Mouse (Mus musculus): ENCODE results near the gene Ap1m2. TPM values are rescaled to one million over a fixed set of nuclear protein-coding genes. Genes with fewer than 3 reads are reported as not detected.
A peak's percentile ranks its signal among the peaks of the same experiment; 100 is the strongest.

The Ap1m2 gene
- not detected for total RNA-seq (2021)
- long read RNA-seq, experiment 1 = 0 reads
- long read RNA-seq, experiment 2 = 0 reads

DNA sequence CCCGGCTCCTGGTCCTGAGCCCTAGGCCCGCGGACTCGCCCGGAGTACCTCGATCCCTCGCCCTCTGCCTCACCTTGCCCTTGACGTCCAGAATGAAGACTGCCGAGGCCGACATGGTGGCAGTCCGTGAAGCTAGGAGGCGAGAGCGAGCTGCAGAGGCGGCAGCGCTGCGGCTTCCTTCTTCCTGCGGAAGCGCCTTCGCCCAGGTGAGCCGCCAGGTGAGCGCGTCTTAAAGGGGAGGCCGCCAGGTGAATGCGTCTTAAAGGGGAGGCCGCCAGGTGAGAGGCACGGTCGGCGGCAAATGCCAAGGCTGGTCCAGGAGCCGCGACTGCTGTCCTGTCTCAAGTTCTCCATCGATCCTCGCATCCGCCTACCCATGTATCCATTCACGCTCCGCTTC, at the start of gene Ap1m2:
TSS of gene Ap1m2 (minus strand) at position 204 of the 400 bp plus-strand sequence.
- intact Hi-C loops (cut with DNase I) = no loop called here
- no peak for DNase-seq

DNA sequence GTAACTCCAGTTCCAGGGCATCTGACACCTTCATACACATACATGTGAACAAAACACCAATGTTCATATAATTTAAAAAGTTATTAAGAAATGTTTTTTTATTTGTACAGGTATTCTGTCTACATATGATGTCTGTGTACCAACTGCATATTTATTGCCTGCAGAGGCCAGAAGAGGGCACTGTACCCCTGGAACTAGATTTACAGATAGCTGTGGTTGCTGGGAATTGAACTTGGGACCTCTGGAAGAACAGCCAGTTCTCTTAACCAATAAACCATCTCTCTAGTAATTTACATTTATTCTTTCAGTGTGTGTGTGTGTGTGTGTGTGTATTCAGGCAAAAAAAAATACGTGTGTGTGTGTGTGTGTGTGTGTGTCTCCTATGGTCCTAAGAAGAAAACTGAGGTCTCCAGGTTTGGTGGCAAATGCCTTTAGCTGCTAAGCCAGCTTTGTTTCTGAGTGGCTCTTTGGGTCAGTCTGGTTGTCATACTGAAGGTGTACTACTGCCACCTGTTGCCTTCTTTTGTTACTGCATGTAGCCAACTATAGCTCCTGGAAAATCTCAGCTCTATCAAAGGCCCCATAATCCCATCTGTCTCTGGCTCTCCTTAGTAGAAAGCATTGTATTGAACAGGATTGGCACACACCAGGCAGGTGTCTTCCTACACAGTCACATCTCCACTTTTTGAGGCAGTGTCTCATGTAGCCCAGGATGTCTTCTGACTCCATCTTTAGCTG, 45.0 kb upstream of the Ap1m2 start:
- DNase-seq = peak in 1 of 2 experiments; percentile 51
- intact Hi-C loops (cut with DNase I) = no loop called here

DNA sequence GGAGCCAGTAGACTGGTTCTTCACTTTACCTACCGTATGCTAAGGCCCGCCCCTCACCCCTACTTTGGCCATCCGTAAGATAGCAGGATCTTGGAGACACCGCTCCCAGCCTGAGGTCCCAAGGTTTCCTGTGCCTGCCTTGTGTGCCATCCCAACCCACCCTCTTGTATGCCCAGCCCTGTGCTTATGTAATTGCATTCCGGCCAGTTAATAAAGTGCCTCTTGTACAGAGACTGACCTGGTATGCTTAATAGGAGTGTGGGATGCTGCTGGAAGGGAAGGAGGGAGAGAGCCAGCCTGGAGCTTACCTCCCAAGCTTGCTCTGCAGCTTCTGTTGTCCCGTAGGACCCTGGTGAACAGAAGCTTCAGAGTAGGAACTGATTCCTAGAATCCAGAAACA, 42.7 kb upstream of the Ap1m2 start:
- no peak for DNase-seq
- intact Hi-C loops (cut with DNase I) = loop anchor here (2.0 kb wide), 1 partner anchor 40 kb away; no protein-coding TSS in a partner anchor

DNA sequence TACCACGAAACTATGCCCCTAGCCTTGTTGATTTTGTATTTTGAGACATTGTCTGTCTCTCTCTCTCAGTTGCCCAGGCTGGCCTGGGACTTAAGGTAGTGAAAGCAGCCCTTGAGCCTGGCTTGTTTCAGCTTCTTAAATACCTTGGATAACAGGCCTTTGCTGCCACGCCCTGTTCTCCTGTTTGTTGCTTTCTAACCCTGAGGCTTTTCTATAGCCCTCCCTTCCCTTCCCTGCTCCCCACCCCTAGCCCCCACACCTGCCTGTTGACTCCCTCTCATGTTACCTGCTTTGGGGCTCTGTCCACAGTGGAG, 41.2 kb upstream of the Ap1m2 start:
- no peak for DNase-seq
- intact Hi-C loops (cut with DNase I) = no loop called here

DNA sequence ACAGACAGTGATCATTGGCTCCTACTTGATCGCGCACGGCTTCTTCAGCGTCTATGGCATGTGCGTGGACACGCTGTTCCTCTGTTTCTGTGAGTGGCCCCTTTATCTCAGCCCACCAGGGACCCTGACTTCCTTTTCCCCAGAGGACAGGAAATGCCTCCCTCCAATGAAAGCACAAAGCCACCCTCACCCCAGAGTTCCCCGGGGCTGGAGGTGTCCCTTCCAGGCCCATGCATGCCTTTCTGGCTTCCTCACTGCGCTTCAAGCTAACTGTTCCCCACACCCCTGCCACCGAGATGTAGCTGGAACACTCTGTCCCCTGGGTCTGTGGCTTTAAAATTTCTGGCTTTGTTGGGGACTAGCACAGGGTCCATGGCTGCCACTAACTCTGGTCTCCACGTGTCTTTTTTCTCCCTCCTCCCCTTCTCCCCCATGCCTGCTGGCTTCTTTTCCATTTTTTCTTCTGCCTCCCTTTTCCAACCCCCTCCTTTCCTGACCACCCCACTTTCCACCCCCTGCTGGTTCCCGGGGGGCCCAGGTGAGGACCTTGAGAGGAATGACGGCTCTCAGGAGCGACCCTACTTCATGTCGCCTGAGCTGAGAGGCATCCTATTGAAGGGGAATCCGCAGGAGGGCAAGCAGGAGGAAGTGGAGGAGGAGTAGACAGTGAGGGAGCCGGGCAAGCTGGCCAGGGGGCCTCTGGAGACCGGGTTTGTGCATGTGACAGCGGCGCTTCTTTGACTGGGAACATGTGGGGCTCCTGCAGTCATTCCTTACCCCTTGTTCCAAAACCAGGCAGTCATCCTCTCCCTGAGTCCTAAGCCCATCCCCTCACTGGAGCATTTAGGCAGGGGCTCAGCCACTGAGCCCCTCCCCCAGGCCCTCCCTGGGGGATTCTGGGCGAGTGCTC, 40.6 kb upstream of the Ap1m2 start:
- DNase-seq = no peak

DNA sequence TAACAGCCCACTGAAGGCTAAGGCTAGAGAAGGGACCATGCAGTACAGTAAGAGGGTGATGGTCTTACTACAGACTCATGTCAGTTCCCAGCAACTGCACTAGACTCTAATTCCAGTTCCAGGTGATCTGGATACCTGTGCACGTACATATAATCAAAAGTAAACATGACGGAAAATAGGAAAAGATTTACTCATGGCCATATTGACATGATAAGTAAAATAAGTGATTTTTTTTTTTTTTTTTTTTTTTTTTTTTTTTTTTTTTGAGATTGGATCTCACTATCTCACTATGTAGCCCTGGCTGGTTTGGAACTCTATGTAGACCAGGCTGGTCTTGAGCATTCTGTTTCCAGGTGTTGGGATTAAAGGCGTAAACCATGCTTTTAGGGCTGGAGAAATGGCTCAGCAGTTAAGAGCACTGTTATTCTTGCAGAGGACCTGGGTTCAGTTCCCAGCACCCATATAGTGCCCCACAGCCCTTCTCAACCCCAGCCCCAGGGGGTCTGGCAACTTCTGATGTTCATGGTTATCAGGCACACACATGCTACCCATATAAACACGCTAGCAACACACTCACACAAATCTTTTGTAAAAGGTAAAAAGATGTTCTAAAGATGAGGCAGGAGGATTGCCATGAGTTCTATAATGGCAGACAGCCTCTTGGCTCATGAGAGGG, 39.7 kb upstream of the Ap1m2 start:
- DNase-seq = no peak
- intact Hi-C loops (cut with DNase I) = no loop called here

More for the DNA sequence above, 40.6 kb upstream of the Ap1m2 start:
- intact Hi-C loops (cut with DNase I) = no loop called here

DNA sequence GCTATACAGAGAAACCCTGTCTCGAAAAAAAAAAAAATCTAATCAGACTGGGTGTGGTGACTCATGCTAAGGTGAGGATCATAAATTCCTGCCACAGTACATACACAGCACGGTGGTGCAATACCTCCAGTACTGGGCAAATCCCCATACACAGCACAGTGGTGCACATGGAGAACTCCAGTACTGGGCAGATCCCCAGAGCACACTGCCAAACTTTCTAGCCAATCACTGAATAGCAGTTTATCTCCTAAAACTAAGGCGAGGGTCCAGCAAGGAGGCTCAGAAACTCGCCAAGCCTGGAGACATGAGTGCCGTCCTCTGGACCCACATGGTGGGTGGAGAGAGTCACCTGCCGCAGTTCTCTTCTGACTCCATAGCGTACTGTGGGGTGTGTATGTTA, 39.0 kb upstream of the Ap1m2 start:
- DNase-seq = no peak
- intact Hi-C loops (cut with DNase I) = no loop called here

DNA sequence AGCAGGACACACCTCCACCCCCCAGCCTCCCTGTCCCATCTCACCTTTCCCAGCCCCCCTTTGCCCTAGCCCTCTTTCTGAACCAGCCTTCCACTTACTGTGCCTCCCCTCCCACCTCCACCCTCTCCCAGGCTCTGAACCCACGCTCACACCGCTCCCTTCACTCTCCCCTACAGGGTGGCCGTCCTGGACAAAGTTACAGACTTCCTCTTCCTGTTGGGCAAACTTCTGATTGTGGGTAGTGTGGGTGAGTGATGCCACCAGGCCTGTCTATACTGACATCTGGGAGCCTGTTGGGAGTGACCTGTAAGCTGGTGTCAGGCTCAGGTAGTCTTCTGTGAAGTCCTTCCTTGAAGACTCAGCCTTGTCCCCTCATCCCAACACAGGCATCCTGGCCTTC, 36.0 kb upstream of the Ap1m2 start:
- intact Hi-C loops (cut with DNase I) = no loop called here
- DNase-seq = no peak

DNA sequence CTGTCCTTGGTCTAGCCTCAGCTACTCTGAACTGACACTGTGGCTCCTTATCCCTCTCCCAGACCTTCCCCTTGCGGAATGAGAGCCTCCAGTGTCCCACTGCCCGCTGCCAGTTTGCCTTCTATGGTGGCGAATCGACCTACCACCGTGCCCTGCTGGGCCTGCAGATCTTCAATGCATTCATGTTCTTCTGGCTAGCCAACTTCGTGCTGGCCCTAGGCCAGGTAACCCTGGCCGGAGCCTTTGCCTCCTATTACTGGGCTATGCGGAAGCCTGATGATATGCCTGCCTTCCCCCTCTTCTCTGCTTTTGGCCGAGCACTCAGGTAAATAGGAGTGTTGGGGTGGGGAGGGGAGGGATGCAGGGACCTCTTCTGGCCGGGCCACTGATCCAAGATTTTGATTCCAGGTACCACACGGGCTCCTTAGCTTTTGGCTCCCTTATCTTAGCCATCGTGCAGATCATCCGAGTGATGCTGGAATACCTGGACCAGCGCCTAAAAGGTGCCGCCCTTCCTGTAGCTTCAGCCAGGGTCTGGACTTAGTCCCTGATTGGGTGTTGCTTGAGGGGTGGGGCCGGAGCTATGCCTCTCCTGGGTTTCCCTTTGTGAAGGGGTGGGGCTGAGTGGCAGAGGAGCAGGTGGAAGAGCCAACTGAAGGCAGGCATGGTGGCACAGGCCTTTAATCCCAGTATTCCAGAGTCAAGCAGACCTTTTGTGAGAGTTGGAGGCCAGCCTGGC, 34.7 kb upstream of the Ap1m2 start:
- intact Hi-C loops (cut with DNase I) = no loop called here
- DNase-seq = no peak

DNA sequence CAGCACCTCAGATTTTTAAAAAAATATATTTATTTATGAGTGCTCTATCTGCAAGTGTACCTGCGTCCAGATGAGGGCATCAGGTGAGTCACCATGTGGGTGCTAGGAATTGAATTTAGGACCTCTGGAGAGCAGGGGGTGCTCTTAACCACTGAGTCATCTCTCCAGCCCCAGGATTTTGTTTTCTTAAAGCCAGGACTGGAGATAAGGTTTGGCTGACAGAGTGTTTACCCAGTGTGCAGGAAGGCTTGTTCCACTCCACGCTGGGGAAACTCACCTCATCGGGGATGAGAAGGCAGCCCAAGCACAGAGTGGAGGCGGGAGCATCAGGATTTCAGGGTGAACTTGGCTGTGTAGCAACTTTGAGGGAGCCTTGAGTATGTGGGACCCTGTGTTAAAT, 28.3 kb upstream of the Ap1m2 start:
- no peak for DNase-seq
- intact Hi-C loops (cut with DNase I) = no loop called here

DNA sequence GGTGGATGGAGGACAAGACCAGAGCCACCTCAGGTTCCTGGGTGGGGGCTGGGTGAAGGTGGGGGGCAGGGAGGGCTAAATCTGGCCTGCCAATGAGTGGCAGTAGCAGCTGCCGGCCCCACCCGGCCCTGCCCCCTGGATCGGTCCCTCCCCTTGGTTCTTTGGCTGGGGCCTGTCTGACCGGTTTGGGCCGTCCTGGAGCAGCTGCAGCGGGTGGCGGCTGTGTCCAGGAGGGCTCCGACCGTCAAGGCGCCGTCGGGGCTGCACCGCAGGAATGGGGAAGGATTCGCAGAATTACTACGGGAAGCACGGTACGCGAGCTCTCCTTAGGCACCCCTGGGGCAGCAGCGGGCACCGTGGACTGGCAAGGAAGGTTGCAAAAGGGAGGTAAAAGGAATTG, 25.5 kb upstream of the Ap1m2 start:
- DNase-seq = peak; percentile 54 to 57
- intact Hi-C loops (cut with DNase I) = no loop called here

DNA sequence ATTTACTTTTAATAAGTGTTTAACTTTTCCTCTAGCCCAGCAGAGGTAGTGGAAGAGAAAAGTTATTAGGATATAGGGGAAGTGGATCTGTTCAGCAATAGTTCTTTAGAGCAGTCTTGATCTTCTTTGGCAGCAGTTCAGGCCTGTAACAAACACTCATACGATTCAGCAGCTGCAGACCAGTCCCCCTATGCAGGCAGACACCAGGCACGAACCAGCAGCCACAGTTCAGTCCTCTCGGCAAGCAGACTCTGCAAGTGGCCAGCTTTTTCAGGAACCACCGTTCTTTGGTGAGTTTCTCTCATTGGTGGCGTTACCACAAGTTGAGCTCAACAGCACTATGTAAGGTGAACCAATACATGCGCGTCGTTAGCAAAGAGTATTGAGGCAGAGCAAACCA, 24.4 kb upstream of the Ap1m2 start:
- no peak for DNase-seq
- intact Hi-C loops (cut with DNase I) = no loop called here

DNA sequence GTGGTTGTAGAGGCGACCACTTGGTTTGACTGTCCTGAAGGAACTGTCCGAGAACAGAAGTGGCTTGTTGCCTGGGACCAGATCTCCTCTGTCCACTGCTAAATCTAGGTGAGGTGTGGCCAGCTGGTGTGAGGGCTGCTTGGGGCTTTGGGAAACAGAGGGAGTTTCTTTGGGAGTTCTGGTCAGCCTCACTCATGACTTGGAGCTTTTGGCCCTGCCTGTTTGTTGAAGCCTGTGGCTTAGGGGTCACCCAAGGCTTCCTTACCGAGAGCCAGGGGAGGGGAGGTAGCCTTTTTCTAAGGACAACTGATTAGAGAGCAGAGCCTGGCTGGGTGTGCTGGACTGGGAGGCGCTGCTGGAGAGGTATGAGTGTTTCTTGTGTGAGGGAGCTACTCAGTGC, 23.3 kb upstream of the Ap1m2 start:
- intact Hi-C loops (cut with DNase I) = no loop called here
- DNase-seq = no peak

DNA sequence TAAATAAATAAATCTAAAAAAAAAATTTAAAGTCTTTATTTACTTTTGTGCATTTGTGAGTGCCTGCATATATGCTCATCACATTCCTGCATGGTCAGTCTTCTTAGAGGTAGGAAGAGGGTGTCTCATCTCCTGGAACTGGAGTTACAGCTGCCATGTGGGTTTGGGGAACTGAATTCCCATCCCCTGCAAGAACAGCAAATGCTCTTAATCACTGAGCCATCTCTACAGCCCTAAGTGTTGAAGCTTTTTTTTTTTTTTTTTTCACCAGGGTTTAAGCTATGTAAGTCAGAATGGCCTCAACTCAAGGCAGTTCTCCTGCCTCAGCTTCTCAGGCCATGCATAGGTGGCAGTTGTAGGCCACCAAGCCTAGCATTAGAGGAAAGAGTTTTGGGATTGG, 22.6 kb upstream of the Ap1m2 start:
- intact Hi-C loops (cut with DNase I) = no loop called here
- DNase-seq = no peak

DNA sequence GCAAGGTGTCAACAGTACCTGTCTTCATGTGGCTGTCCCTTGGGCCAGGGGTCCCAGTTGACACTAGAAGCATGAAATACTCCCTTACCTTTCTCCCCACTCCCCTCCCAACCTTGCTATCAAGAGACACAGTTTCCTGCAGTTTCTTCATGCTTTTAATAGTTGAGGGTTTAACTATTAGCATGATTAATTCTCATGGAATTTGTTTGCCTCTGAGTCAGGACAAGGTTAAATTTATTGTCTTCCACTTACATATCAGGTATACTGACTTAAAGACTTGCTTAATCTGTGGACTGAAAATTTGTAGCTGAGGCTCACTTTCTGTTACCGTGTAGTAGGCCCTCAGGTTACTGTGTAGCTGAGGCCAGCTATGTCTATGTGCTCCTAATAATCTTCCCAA, 21.4 kb upstream of the Ap1m2 start:
- intact Hi-C loops (cut with DNase I) = no loop called here
- no peak for DNase-seq

DNA sequence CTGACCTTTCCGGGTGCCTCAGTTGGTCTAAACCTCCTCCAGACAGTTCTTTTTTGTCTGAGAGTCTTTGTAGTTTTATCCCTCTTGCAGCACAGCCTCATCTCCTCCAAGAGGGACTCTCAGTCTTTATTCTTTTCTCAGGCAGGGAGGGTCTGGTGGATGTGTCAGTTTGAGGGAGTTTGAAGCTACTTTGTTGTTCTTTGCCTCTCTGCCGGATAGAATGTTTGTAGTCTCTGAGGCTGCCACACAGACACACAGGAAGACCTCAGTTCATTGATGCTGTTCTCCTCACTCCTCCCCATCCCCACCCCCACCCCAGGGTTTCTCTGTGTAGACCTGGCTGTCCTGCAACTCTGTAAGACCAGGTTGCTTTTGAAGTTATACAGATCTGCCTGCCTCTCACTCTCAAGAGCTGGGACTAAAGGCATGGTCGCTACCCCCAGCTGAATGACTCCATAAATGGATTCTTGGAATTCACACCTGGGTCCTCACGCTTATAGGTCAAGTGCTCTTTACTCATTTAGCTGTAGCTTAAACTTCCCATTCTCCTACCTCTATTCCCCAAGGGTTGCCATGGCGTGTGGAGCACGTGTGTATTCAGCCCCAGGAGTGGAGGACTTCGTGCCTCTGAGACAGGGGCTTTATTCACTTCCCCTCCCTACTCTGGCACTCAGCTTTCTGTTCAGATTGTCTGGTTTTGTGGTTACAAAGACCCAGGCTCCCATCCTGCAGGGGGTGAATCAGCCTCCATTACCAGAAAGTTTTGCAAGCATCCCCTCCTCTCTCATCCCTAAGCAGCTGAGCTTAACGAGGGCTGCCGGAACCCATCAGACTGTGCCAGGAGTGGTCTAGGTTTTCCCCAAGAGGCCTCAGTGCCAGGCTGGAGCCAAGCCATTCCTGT, 20.3 kb upstream of the Ap1m2 start:
- intact Hi-C loops (cut with DNase I) = no loop called here
- no peak for DNase-seq

DNA sequence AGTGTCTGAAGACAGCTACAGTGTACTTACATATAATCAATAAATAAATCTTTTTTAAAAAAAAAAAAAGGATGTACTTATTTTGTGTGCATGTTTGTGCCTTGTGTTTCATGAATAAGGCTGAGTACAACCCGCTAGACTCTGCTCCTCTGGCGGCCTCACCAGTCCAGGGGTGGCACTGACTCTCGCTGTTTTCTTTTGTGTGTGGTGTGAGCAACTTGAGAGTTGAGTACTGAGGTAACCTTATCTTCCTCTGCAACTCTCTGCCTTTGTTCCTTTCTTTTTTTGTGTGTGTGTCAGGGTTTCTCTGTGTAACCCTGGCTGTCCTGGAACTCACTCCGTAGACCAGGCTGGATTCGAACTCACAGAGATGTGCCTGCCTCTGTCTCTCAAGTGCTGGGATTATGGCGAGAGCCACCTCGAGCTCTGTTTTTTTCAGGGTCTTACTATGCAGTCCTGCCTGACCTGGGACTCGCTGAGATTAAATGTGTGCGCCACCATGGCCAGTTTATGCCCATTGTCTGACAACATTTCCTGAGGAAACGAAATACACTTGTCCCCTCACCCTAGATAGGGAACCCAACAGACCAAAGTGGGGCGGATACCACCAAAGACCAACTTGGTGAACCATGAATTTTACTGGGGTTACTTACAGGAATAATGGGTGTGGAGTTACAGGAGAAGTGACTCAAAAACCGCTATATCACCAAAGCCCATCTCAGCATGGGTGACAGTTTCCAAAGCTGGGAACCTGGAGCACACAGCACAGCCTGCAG, 19.4 kb upstream of the Ap1m2 start:
- intact Hi-C loops (cut with DNase I) = no loop called here
- no peak for DNase-seq

DNA sequence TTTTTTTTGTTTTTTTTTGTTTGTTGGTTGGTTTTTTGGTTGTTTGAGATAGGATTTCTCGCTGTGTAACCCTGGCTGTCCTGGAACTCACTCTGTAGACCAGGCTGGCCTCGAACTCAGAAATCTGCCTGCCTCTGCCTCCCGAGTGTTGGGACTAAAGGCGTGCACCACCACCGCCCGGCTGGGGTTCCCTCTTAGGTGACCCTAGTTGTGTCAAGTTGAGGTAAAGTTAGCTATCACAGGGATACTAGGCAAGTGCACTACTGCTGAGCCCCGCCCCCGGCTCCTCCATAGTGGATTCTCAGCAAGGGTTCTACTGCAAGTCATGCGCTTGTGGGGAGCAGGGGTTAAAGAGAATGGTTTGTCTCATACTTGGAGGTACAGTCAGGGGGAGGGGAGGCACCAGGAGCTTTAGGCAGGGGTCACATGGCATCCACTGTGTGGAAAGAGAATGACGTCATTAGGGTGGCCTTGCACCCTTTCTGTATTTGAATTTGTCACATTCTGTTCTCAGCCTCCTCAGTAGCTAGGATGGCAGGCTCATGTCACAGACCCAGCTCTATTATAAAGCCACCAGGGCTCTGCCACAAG, 17.7 kb upstream of the Ap1m2 start:
- DNase-seq = no peak
- intact Hi-C loops (cut with DNase I) = no loop called here

DNA sequence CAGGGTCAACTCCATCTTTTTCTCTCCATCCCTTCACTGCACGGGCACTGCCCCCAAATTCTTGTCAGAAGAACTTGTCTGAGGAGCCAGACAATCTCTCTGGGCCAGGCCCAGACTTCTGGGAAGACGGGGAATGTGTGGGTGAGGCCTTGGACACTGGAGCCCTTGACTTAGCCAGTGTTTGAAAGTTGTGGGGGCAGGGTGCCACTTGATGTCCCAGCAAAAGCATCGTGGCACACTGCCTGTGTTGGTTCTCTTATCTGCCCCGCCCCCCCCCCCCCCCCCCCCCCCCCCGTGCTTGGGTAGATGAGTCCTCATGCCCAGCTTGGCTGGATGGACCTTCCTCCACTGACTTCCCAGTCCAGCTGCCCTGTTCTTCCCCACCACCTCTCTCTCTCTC, 16.9 kb upstream of the Ap1m2 start:
- DNase-seq = peak in 1 of 2 experiments; percentile 51
- intact Hi-C loops (cut with DNase I) = no loop called here

All from gastrocnemius, postnatal 36 days (tissue).